Mouse (Mus musculus) lung, postnatal 25 days (tissue): ENCODE measurements around the gene Nploc4.
"Not testable (repeated sequence)": the region's sequence is repeated elsewhere in the genome, so short reads cannot be mapped to it uniquely, and the experiment has no call there.

Experiments
- DNase-seq: peaks from one replicate; pipeline ENCODE4 v3.0.0; 2022; ENCODE audit warnings: low spot score

The Nploc4 gene

DNA sequence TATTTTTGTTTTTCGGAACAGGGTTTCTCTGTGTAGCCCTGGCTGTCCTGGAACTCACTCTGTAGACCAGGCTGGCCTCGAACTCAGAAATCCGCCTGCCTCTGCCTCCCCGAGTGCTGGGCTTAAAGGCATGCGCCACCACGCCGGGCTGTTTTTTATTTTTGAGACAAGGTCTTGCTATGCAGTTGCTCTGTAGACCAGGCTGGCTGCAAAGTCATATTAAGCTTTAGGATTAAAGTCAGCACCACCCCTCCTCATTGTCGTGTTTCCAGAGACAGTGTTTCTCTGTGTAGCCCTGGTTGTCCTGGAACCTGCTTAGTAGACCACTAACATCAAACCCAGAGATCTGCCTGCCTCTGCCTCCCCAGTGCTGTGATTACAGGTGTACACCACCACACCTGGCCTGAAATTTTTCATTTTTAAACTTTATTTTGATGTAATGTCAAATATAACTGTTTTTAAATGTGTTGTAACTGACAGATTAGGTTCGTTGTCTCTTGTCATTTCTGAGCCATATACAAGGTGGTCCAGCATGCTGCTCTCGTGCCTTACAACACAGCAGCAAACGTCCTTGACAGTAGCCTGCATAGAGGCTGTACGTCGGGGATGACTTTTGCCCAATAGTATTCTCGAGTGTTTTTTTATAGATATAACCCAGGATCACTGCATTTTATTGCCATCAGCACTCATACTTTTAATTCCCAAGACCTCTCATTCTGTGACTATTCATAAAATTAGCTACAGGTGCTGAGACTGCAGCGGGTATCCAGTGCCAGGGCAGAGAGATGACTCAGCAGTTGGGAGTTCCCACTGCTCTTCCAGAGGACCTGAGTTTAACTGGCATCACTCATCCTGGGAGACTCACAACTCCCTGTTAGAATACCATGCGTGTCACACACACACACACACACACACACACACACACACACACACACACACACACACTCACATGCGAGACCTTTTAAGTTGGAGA lies 82.9 kb downstream of the Nploc4 start:
- DNase-seq, result no peak

DNA sequence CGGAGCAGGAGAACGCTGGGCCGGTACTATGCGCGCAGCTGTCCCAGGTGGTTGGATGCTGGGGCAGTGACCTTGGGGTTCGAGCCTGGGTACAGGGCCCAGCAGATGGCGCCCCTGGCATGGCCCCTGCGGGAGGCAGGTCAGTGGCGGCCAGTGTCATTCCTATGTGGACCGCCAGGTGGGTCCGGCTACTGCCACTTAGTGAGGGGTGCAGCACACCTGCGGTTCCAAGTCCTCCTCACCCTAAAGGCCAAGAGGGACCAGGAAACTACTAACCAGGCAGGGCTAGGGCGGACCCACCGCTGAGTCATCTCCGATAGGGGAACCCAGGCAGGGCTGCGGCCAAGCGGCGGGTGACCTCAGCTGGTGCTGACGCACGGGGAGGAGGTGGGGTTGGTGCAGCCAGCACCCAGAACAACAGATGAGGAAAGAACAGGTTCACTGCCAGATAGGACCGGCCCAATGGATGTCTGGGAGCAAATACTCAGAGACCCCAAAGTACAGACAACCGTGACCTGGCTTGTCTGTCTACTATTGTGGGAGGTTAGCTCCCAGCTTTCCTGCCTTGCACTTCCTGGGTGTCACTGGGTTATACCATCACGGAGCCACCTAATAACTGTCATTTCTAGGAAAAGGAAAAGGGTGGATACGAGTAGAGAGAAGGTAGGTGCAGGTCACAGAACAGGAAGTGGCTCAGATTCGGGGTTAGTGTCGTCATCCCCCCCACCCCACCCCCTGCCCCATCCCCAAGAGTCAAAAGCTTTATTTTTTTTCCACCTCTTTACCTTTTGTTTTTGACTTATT lies 83.8 kb downstream of the Nploc4 start:
- DNase-seq, result peak; percentile 92

DNA sequence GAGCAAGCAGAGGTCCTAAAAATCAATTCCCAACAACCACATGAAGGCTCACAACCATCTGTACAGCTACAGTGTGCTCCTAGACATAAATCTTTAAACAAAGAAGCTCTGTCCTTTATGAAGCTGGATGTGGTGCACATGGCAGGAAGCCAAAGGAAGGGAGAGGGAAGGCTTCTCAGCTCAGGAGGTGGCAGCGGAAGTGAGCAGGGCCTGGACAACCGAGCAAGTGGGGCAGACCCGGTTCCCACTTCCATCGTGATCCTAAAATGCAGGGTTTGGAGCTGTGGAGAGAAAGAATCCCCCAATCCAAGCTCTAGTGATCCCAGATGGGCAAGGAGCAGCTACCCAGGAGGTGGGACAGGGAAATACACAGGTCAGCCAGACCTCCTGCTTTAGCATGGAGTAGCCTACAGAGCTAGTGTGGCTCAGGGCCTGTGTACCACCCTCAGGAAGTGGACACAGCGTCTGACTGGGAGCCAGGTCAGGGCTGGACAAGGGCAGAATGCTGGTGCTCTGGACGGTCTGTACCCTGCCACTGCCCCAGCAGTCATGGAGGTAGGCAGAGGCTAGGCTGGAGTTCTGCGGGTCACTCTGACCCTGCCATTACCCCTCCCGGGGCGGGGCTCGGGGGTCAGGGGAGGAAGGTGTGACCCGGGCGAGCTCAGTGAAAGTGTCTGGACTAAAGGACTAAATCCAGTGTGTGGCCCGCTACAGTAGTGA lies 84.8 kb downstream of the Nploc4 start:
- DNase-seq, result no peak

DNA sequence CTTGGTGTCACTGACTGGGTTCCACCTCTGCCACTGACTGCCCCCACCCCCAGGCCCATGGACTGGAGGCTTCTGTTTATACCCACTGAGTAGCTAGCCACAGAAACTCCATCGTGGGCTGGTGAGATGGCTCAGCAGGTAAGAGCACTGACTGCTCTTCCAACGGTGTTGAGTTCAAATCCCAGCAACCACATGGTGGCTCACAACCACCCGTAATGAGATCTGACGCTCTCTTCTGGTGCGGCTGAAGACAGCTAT lies 85.5 kb downstream of the Nploc4 start:
- not testable (repeated sequence) for DNase-seq

DNA sequence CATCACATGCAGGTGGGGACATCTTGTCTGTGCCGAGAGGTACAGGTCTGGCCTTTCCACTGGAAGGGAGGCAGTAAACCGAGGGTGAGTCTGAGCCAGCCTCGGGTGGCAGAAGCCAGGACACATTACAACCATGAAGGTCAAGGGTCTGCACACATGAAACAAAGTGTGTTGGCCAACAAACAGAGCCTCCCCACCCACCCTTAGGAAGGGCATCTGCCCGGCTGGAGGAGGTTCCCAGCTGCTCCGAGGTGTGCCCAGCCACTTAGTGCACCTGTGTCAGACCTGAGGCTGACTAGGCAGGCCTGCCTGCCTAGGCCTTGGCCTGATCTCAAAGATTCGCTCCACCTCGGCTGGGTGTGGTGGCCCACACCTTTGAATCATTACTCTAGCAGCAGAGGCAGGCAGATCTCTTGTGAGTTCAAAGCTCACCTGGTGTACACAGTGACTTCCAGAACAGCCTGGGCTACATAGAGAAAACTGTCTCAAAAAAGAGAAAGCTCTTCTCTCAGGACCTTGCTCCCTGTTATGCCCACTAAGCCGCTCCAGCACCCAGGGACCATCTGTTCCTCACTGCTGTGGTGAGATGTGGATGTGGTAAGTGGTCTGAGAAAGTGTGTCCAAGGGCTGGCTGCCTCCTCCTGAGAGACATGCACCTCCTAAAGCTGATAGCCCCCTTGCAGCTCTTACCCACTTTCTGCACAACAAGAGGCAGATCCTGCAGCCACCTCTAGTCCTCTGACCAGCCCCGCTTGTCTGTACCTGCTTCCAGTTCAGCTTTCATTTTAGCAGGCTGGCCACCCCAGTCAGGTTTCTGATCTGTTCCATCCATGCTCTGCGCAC lies 86.0 kb downstream of the Nploc4 start:
- no peak for DNase-seq

DNA sequence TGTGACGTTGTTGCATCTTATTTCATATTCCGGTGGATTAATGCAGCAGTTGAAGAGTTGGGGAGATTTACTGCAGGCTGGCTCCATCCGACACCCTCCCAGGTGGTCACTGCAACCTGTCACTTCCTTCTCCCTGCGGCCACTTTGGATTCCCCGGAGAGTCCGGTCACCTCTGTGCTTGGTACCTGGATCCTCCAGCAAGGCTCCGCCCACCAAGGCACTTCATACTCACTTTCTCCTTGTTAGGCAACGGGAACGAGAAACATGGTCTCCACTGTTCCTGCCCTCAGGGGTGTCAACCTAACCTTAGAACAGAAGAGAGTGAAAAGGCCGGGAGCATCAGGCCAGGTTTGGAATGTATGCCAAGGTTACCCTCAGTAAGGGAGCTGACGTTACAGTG lies 86.8 kb downstream of the Nploc4 start:
- peak; percentile 79 for DNase-seq

DNA sequence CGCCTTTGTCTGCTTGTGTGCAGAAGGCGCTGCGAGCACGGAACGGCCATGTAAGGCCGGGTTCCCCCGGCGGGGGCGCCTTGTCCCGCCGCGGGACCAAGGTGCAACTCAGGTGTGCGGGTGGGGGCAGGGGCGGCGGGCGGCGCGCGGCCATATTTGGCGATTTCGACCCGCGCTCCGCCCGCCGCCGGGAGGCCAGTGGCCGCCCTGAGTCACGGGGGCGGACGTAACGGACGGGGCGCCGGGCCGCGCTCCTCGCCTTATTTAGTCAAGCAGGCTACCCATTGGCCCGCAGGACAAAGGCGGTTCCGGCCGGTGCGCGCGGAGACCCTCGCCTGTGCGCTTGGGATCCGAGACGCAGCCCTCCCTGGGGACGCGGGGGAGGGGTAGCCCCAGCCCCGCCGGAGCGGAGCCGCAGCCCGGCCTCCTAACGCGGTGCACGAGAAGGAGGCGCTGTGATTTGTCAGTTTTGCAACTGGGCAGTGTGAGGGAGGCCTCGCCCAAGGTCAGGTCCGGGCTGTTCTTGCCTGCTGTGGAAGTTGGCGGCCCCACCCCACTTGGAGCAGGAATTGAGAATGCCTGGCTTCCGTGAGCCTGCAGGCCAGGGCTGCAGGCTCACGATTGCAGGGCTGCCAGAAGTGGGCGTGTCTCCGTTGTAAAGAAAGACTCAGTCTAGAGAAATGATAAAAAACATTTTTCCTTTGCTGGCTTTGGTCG lies 87.4 kb downstream of the Nploc4 start:
- peak; percentile 94 for DNase-seq

DNA sequence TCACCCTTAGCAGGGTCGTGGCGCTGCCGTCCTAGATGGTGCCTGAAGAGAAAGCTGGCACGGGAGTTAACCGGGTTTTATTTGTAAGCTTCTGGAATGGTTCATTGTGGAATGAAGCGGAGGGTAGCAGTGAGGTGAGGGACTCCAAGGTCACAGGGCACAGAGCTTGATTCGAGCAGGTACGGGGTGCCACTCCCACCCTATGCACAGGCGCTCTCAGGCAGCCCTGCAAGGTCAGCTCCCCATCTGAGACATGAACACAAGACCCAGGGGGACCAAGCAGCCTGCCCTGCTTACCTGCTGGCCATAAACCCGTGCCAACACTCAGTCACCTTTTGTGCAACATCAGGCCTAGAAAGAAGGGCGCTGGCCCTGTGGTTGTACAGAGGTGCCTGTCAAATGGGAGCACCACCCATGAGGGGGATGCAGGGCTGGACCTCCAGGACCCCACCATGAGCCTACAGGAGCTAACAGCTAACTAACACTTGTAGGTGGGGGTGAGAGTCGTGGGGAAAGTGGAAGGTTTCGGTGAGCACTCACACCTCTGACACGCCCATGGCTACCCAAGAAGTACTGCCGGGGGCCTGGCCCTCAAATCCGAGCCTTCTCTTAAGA lies 88.0 kb downstream of the Nploc4 start:
- peak; percentile 55 for DNase-seq

DNA sequence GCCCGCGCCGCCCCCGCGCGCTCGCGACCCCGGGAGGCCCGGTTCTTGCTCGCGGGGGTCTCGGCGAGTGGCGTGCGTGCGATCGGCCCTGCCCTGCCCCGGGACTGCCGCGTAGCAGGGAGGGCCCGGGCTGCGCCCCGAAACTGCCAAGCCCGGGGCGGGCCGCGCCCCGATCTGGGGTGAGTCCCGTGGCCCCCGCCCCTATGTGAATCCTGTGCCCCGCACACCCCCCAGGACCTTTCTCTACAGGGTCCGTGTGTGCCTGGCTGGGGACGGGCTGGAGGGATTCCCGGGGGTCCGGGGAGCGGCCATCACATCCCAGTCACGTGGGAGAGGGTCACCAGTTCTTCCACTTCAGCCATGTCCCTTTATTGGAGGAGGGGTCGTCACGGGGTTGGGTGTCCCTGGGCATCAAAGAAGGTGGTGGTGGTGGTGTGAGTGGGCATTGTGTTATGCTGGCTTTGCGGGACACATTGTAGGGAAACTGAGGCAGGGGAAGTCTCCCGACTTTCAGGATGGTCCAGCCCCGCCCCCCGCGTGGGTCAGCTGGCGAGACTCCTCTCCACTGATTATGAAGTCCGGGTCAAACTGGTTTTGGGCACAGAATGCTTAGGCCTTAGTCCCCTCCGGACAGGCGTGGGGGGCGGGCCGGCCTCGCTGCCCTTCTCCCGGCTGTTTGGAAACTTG lies 88.7 kb downstream of the Nploc4 start:
- peak; percentile 57 for DNase-seq

DNA sequence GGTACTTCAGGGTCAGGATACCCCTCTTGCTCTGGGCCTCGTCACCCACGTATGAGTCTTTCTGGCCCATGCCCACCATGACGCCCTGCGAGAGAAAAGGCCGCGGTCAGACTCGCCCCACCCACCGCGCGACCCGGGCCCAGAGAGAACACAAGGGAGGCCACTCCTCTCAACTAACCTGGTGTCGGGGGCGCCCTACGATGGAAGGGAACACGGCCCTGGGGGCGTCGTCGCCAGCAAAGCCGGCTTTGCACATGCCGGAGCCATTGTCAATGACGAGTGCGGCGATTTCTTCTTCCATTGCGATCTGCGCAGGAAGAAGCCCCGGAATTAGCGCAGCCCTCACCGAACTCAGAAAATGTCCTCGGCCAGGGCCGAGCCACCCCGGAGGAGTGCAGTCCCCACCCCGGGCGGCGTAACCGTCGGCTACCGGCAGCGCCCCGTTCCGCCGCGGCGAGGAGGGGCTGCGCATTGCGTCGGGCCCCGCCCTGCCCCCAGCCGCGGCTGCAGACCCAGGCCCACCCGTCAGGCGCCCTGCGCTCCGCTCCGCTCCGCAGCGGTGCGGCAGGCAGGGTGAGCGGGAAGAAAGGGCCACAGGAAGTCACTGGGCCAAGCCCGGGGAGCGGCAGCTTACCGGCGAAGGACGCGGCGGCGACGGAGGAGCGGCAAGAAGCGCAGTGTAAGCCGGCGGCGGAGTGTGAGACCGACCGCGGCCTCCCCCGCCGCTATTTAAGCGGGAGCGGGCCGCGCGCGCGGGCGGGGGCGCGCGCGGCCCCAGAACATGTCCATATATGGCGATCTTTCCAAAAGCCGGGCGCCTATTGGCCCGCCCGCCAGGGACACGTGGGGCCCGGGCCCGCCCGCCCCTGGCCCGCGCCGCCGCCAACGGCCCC lies 89.5 kb downstream of the Nploc4 start, which contains the start of gene Actg1:
TSS of gene Actg1 (minus strand) at position 752 of the 893 bp plus-strand sequence.
- DNase-seq, result peak; percentile 83

DNA sequence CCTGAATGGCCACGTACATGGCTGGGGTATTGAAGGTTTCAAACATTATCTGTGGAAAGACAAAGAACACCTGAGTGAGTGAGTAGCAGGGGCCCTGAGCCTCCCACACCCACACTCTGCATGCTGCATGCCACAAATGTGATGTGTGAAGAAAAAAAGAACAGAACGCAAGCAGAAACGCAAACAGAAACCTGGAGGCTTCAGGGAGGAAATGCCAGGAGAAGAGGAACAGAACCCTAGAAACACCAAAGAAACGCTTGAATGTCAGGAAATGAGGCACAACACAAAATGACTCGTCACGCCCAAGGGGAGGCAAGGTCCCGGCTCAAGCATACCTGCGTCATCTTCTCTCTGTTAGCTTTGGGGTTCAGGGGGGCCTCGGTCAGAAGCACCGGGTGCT lies 90.2 kb downstream of the Nploc4 start:
- no peak for DNase-seq

DNA sequence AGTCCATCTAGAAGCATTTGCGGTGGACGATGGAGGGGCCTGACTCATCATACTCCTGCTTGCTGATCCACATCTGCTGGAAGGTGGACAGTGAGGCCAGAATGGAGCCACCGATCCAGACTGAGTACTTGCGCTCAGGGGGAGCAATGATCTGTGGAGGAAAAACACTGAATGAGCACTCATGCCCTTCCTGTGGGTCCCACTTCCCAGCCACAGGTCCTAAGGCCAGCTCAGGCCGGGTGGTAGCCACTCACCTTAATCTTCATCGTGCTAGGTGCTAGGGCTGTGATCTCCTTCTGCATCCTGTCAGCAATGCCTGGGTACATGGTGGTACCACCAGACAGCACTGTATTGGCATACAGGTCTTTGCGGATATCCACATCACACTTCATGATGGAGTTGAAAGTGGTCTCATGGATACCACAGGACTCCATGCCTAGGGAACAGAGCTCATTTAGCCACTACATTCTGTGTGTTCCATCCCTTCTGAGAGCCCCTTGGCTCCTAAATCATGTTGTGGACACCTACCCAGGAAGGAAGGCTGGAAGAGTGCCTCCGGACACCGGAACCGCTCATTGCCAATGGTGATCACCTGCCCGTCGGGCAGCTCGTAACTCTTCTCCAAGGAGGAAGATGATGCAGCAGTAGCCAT lies 91.0 kb downstream of the Nploc4 start:
- DNase-seq, result not testable (repeated sequence)

DNA sequence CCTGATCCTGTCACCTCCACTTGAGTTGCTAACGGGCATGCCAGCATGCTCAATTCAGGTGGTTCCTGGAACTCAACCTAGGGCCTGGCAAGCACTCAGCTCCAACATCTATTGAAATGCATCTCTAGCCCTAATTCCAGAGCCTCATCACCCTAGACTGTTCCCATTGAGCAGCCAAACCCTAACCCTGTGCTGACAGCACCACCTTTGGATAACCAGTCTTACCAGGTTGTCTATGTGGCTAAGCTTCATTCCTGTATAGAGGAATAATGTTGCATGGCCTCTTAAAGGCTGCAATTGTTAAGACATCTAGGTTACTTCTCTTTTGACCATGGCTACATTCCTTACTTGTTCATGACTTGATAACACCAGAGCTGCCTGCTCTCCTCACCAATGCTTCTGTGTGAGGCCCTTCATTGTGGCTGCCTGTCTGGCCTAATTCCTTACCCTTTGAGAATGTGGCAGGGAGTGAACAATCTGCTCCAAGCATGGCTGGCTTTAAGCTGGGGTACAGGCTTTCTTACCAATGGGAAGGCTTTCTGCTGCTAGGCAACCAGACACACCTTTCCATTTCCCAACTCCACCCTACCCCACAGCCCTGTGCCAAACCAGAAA lies 92.3 kb downstream of the Nploc4 start:
- DNase-seq, result peak; percentile 68

DNA sequence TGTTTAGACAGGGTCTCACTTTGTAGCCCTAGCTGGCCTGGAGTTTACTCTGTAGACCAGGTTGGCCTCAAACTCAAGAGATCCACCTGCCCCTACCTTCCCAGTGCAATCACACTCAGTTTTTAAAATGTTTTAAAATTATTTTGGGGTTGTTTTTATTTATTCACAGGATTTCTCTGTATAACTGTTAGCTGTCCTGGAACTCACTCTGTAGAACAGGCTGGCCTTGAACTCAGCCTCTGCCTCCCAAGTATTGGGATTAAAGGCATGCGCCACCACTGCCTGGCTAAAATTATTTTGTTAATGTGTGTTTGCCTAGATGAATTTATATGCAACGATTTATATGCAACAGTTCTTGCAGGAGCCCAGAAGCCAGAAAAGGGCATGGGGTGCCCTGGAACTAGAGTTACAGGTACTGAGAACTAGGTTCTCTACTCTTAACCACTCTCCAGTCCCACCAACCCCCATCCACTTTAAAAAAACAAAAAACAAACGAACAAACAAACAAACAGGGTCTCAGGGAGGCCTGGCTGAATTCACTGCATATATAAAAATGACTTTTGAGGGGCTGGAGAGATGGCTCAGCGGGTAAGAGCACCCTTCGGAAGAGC lies 93.1 kb downstream of the Nploc4 start:
- no peak for DNase-seq

DNA sequence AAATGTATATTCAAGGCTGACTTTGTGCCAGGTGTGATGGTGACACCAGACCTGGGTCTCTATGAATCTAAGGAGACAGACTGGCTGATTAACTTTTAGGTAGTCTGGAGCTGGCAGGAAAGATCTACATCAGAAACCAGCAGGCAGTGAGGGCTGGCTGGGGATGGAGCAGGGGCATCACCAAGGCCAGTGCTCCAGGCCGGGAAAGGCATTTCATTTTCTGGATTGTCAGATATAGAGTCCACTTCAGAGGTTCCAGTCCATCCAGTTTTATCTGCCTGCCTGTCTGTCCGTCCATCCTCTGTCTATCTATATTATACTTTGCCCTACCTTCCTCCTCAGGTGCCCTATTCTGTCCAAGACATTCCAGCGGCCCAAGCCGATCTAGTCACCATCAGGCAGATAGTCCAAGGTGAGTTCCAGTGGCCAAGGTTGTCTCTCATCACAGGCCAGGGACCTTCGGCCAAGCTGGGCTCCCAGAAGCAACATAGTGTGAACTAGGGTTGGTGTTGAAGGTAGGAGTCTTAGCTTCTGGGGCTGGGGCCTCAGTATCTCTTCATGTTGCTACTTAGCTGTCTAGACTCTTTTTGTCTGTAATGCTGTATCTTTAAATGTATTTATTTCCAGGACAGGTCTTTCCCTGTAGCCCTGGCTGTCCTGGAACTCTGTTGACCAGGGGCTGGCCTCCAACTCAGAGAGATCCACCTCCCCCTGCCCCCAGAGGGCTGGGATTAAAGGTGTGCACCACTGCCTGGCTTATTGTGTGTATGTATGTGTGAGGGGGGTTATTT lies 93.8 kb downstream of the Nploc4 start:
- no peak for DNase-seq

DNA sequence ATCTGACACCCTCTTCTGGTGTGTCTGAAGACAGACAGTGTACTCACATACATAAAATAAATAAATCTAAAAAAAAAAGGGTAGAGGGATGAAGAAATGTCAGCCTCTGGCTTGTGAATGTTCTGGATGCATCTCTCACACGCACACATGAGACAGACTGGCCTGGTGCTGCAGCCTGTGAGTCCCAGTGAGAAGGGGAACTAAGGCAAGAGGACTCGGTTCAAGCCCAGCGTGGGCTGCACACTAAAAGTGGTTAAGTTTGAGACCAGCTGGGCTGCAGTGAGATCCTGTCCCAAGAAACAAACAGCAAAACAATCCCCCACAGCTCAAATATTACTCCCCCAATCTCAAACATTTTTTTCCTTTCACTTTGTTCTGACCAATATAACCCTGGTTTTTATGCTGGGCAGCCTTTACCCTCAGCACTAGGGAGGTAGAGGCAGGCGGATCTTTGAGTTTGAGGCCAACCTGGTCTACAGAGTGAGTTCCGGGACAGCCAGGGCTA lies 94.8 kb downstream of the Nploc4 start:
- no peak for DNase-seq
